Mouse (Mus musculus): ENCODE results near the gene Zmiz1. TPM values are rescaled to one million over a fixed set of nuclear protein-coding genes. Genes with fewer than 3 reads are reported as not detected.
A peak's percentile ranks its signal among the peaks of the same experiment; 100 is the strongest.

Zmiz1 gene
- polyA plus RNA-seq, 1 experiment = 27.2 TPM

DNA sequence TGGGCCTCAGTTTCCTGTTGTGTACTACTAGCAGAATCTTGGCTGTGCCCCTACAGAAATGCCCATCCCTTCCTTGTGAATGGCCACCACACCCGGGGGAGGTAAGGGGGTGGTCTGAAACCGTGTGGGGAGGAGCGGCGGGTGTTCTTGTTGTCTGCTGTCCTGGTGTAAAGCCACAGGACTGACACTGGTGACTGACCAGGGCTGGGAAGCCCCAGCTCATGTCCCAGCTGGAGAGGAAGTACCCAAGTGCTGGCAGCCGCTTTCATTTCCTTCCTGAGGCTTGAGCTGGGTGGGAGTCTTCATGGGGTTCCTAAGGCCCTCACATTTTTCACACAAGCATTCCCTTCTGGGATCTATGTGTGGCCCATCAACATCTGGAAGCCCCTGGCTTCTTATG lies 155.7 kb downstream of the Zmiz1 start:
- peaks cover 7% of the 10 kb centered on the region for H3K4me1 ChIP-seq (ENCODE audit: control insufficient read depth, insufficient read depth, low read length)
- peak overlapping the region; percentile 76 for H3K27ac ChIP-seq (ENCODE audit: control insufficient read depth, insufficient read depth, low read depth, low read length, poor library complexity)
- WGBS = 6% methylated on average over 5 of the region's 5 CpGs
- no peak for TF ChIP-seq CTCF (IDR thresholded peaks at IDR 0.05; ENCODE audit: control insufficient read depth, insufficient read depth, low read length)
- H3K4me3 ChIP-seq (replicated peaks; ENCODE audit: control insufficient read depth, low read depth, low read length) = no peak overlapping the region

DNA sequence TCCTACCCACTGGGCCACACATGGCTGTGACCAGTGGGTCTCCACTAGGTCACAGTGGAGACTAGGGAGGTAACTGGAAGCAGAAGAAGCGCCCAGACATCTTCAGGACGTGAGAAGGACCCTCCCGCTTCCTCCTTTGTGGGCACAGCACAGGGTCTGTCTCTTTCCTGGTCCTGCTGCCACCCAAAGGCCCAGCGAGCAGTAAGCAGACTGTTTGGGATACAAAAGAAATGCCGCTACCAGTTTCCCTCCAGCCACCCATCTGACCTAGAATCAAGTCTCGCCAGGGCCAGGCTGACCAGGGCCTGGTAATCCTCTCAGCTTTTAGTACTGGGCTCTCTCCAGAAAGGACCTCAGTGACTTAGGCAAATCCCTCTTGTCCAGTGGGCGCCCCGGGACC lies 156.6 kb downstream of the Zmiz1 start:
- no peak overlapping the region for H3K27ac ChIP-seq (ENCODE audit: control insufficient read depth, insufficient read depth, low read depth, low read length, poor library complexity)
- WGBS = 58% methylated on average over 8 of the region's 8 CpGs
- peaks cover 7% of the 10 kb centered on the region for H3K4me1 ChIP-seq (ENCODE audit: control insufficient read depth, insufficient read depth, low read length)
- H3K4me3 ChIP-seq (replicated peaks; ENCODE audit: control insufficient read depth, low read depth, low read length) = no peak overlapping the region
- TF ChIP-seq POLR2A (IDR thresholded peaks at IDR 0.05; ENCODE audit: borderline replicate concordance, control insufficient read depth, low read depth, low read length) (no peak), CTCF (IDR thresholded peaks at IDR 0.05; ENCODE audit: control insufficient read depth, insufficient read depth, low read length) (no peak)

DNA sequence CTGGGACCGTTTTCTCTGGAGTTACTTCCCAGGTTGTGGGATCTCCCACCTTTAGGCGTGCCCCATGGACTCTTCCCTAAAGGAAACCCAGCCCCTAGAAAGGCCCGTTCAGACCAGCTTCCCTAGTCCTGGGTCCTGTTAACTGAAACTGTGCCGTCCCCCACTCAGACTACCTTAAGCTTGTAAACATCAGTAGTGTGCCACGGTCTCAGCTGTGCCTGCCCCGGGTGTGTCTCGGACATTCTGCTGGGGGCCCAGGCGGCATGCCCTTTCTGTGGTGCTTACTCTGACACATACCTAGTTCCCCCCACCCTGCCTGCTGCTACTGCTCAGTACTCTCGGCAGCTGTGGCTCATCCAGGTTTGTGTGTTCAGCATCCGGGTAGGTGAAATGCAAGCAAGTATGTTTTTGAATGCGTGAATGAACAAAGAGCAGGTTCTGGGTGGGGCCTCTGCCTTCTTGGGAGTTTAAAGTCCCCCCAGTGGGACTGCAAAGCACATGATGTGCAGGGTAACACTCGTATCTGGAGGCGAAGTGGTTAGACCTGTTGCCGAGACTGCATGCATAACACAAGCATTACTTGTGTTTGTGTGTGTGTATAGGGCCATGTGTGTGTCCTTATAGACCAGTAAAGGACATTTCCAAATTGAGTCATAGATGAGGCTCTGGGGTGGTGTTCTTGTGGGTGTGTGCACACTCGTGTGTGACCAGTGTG lies 157.2 kb downstream of the Zmiz1 start:
- TF ChIP-seq POLR2A (IDR thresholded peaks at IDR 0.05; ENCODE audit: borderline replicate concordance, control insufficient read depth, low read depth, low read length) (no peak), CTCF (IDR thresholded peaks at IDR 0.05; ENCODE audit: control insufficient read depth, insufficient read depth, low read length) (no peak)
- Histone ChIP-seq H3K4me3 (replicated peaks; ENCODE audit: control insufficient read depth, low read depth, low read length) (no peak overlapping the region), H3K27ac (ENCODE audit: control insufficient read depth, insufficient read depth, low read depth, low read length, poor library complexity) (no peak overlapping the region; the same call in 1 of the 2 replicates), H3K4me1 (ENCODE audit: control insufficient read depth, insufficient read depth, low read length) (peaks cover 7% of the 10 kb centered on the region)
- 79% methylated on average over 15 of the region's 15 CpGs for WGBS

DNA sequence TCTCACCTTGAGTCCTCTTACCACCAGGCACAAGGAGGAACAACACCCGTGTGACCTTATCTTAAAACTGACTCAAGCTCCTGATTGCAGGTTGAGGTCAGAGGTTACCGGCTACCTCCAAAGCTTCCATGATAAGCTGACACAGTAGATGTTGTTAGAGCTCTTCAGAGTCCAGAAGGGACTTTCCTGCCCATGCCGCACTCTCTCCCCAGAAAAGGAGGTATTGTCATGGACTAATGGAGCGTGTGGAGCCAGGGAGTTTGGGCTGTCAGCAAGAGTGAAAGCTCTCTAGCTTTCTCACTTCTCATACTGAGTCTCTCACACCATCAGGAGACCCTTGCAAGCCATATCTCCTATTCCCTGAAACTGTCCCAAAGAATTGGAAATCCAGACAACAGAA lies 158.3 kb downstream of the Zmiz1 start:
- TF ChIP-seq CTCF (IDR thresholded peaks at IDR 0.05; ENCODE audit: control insufficient read depth, insufficient read depth, low read length) (no peak), POLR2A (IDR thresholded peaks at IDR 0.05; ENCODE audit: borderline replicate concordance, control insufficient read depth, low read depth, low read length) (no peak)
- WGBS = 76% methylated on average over 4 of the region's 4 CpGs
- Histone ChIP-seq H3K4me3 (replicated peaks; ENCODE audit: control insufficient read depth, low read depth, low read length) (no peak overlapping the region), H3K27ac (ENCODE audit: control insufficient read depth, insufficient read depth, low read depth, low read length, poor library complexity) (no peak overlapping the region), H3K4me1 (ENCODE audit: control insufficient read depth, insufficient read depth, low read length) (peaks cover 7% of the 10 kb centered on the region)

DNA sequence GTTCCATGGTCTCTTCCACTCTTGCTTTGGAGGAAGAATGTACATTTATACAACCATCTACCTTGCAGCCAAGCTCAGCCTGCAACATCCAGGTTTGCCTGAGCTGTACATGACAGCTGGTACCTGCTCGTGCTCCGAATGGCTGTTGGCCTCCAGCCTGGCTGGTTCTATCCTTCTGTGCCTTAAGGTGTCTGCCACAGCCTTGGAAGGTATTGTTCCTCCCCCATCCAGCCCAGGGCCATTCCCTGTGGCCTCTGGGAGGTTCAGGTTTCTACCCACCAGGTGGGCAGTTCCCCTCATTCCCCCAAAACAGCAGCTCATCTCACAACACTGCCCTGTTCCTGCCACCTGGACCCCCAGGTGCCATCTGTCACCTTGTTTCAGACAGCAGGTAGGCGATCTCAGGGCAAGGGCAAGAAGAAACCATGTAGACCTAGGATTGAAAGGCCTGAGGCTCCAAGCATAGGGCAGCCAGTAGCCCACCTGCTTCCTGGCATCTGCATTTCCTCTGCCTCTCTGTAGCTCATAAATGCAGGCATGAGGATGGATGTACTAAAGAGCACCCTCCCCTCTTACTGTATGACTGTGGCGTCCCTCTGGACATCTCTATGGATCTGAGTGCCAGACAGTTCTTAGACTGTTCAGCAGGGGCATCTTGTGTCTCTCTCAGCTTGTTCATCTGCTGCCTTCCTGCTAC lies 160.2 kb downstream of the Zmiz1 start:
- TF ChIP-seq POLR2A (IDR thresholded peaks at IDR 0.05; ENCODE audit: borderline replicate concordance, control insufficient read depth, low read depth, low read length) (no peak), CTCF (IDR thresholded peaks at IDR 0.05; ENCODE audit: control insufficient read depth, insufficient read depth, low read length) (no peak)
- no peak overlapping the region for H3K27ac ChIP-seq (ENCODE audit: control insufficient read depth, insufficient read depth, low read depth, low read length, poor library complexity)
- no peak overlapping the region for H3K4me3 ChIP-seq (replicated peaks; ENCODE audit: control insufficient read depth, low read depth, low read length)
- WGBS = 82% methylated on average over 4 of the region's 4 CpGs
- peaks cover 6% of the 10 kb centered on the region for H3K4me1 ChIP-seq (ENCODE audit: control insufficient read depth, insufficient read depth, low read length)

DNA sequence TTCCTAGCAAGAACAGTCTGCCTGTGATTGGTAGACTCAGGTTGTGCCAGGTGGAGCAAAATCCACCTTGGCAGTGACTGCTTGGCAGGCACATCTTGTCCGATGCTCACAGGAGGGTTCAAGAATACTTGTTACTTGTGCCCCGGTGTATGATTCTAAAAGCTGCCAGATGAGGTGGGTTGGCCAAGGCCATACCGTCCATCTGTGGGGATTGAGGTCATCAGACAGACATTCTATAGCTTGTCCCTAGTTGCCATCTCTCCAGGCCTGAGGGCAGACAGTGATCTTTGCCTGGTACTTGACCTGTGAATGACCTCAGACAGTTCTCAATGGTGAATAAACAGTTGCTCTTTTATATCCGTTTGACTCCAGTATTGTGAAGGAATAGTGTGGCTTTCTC lies 161.8 kb downstream of the Zmiz1 start:
- 87% methylated on average over 4 of the region's 4 CpGs for WGBS
- TF ChIP-seq CTCF (IDR thresholded peaks at IDR 0.05; ENCODE audit: control insufficient read depth, insufficient read depth, low read length) = no peak
- TF ChIP-seq POLR2A (IDR thresholded peaks at IDR 0.05; ENCODE audit: borderline replicate concordance, control insufficient read depth, low read depth, low read length) = no peak
- H3K4me3 ChIP-seq (replicated peaks; ENCODE audit: control insufficient read depth, low read depth, low read length) = no peak overlapping the region

DNA sequence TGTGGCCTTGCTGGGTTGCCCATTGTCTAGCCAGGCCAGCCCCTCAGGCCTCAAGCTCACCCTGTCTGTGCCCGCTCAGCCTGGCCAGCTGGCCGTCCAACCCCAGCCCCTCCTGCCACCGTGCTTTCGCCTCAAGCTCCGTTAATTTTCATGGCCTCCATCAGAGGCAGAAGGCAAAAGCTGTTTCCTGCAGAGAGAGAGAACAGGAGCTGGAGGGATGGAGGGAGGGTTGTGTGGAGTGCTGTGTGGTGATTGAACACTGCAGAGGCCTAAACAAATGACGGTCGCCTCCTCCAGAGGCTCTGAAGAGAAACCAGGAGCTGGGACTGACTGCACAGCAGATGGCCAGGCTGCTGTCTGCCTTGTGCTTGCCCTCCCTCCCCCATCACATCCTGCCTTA lies 164.7 kb downstream of the Zmiz1 start:
- H3K27ac ChIP-seq (ENCODE audit: control insufficient read depth, insufficient read depth, low read depth, low read length, poor library complexity) = no peak overlapping the region
- TF ChIP-seq CTCF (IDR thresholded peaks at IDR 0.05; ENCODE audit: control insufficient read depth, insufficient read depth, low read length) = no peak
- no peak for TF ChIP-seq POLR2A (IDR thresholded peaks at IDR 0.05; ENCODE audit: borderline replicate concordance, control insufficient read depth, low read depth, low read length)
- 84% methylated on average over 7 of the region's 7 CpGs for WGBS
- no peaks in the 10 kb centered on the region for H3K4me1 ChIP-seq (ENCODE audit: control insufficient read depth, insufficient read depth, low read length)
- H3K4me3 ChIP-seq (replicated peaks; ENCODE audit: control insufficient read depth, low read depth, low read length) = no peak overlapping the region

More for the DNA sequence above, 161.8 kb downstream of the Zmiz1 start:
- H3K4me1 ChIP-seq (ENCODE audit: control insufficient read depth, insufficient read depth, low read length) = no peaks in the 10 kb centered on the region
- H3K27ac ChIP-seq (ENCODE audit: control insufficient read depth, insufficient read depth, low read depth, low read length, poor library complexity) = no peak overlapping the region

DNA sequence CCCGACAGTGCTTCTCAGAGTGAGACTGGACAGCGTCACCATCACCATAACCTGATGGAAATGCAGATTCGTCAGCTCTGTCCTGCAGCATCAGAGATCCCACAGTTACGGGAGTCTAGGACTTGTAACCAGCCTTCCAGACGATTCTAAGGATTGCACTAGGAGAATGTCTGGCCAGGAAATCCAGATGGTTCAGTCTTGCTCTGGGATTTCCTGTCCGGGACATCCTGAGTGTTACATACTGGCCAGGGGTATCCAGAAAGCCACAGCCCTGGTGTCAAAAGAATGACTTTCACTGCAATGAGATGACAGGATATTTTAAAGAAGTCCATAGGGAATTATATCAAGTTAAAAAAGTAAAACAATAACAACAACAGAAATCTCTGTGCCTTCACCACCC lies 165.7 kb downstream of the Zmiz1 start:
- 78% methylated on average over 6 of the region's 6 CpGs for WGBS
- TF ChIP-seq CTCF (IDR thresholded peaks at IDR 0.05; ENCODE audit: control insufficient read depth, insufficient read depth, low read length) = no peak
- TF ChIP-seq POLR2A (IDR thresholded peaks at IDR 0.05; ENCODE audit: borderline replicate concordance, control insufficient read depth, low read depth, low read length) = no peak
- H3K4me1 ChIP-seq (ENCODE audit: control insufficient read depth, insufficient read depth, low read length) = peaks cover 1% of the 10 kb centered on the region; the same call in 1 of the 2 replicates
- H3K27ac ChIP-seq (ENCODE audit: control insufficient read depth, insufficient read depth, low read depth, low read length, poor library complexity) = no peak overlapping the region
- H3K4me3 ChIP-seq (replicated peaks; ENCODE audit: control insufficient read depth, low read depth, low read length) = no peak overlapping the region
